28 mouse cellular contexts compared by ENCODE assay signal in the genomic region with DNA sequence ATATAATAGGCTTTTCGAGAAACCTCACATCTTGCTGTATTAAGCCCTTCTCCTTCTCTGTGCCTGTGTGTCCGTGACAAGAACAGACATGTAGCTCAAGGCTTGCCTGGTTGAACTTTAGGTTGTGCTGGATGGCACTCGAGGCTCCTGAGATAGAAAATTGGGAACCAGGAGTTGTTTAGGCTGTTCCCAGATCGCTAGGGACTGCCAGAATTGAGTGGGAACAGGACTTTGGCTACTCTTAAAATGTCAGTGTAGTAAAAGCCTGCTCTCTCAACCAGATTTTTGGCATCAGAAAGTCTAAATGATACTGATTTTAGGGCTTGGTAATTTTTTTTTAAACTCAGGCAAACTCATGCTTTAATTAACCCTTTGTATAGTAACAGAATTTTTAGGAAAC.
"Had no signal": no experiment of that assay in that cellular context is flagged by ENCODE, and none has a peak within 500 bp of the region (broad histone marks: within the 10 kb centered on the region; RNA-seq: fewer than 3 reads in every experiment).

No protein-coding gene starts in this region.

- H3K4me2 ChIP-seq: heart, embryonic 12.5 days; hindbrain, embryonic 12.5 days; hindbrain, embryonic 14.5 days; intestine, embryonic 15.5 days; limb, embryonic 12.5 days; liver, embryonic 11.5 days; liver, embryonic 13.5 days; liver, embryonic 15.5 days had no signal

- H3K27ac ChIP-seq: heart, adult 2 months; heart, embryonic 10.5 days; hindbrain, embryonic 10.5 days; hindbrain, embryonic 12.5 days; hindbrain, embryonic 14.5 days; intestine, embryonic 15.5 days; left cerebral cortex, adult 2 months; limb, embryonic 10.5 days; limb, embryonic 12.5 days; liver, embryonic 13.5 days; liver, embryonic 15.5 days had no signal

- H3K9me3 ChIP-seq: heart, embryonic 10.5 days; heart, embryonic 12.5 days; hindbrain, embryonic 10.5 days; hindbrain, embryonic 12.5 days; intestine, embryonic 15.5 days; limb, embryonic 10.5 days; limb, embryonic 12.5 days; liver, embryonic 13.5 days; liver, embryonic 15.5 days had no signal

- DNase-seq: gastrocnemius, postnatal 14 days; gastrocnemius, postnatal 36 days; heart, adult 2 months; heart, postnatal 10 days; heart, postnatal 4 days; kidney, adult 18-20 months; kidney, adult 8-10 months; kidney, postnatal 10 days; kidney, postnatal 25 days; kidney, postnatal 4 days; layer of hippocampus, adult 9-11 months; liver; liver, embryonic 13.5 days; liver, postnatal 0 days had no signal

- H3K27me3 ChIP-seq: heart, embryonic 12.5 days; hindbrain, embryonic 12.5 days; intestine, embryonic 15.5 days; liver, embryonic 13.5 days; liver, embryonic 15.5 days had no signal

- H3K9ac ChIP-seq: heart, embryonic 12.5 days; hindbrain, embryonic 12.5 days; hindbrain, embryonic 14.5 days; intestine, embryonic 15.5 days; limb, embryonic 12.5 days; liver, embryonic 13.5 days; liver, embryonic 15.5 days; liver, postnatal 0 days had no signal

- H3K4me1 ChIP-seq: hindbrain, embryonic 10.5 days; hindbrain, embryonic 12.5 days; intestine, embryonic 15.5 days; limb, embryonic 10.5 days; limb, embryonic 12.5 days; liver, embryonic 13.5 days; liver, embryonic 15.5 days had no signal

- H3K4me3 ChIP-seq: heart, adult 2 months; heart, embryonic 10.5 days; heart, embryonic 12.5 days; hindbrain, embryonic 10.5 days; hindbrain, embryonic 12.5 days; intestine, embryonic 15.5 days; left cerebral cortex, adult 2 months; limb, embryonic 10.5 days; limb, embryonic 12.5 days; liver, embryonic 13.5 days; liver, embryonic 15.5 days had no signal

- ATAC-seq: hindbrain, embryonic 16.5 days; inflammation-experienced regulatory T-cells, adult 6 months; intestine, embryonic 15.5 days; intestine, postnatal 0 days; liver, postnatal 0 days had no signal

- H3K36me3 ChIP-seq: heart, embryonic 10.5 days; hindbrain, embryonic 10.5 days; hindbrain, embryonic 12.5 days; intestine, embryonic 15.5 days; limb, embryonic 10.5 days; limb, embryonic 12.5 days; liver, embryonic 13.5 days; liver, embryonic 15.5 days had no signal
